Mouse (Mus musculus) heart, adult 11 months (tissue): Measurements from ENCODE around the gene Hpn.

ENCODE experiments used
- DNase-seq: peaks from one replicate; pipeline ENCODE4 v3.0.0; 2022

Gene Hpn

GRCm38 (mm10) chr7:31109796-31110195 is 5.3 kb downstream of the Hpn start:
- peak; percentile 87 for DNase-seq

DNA sequence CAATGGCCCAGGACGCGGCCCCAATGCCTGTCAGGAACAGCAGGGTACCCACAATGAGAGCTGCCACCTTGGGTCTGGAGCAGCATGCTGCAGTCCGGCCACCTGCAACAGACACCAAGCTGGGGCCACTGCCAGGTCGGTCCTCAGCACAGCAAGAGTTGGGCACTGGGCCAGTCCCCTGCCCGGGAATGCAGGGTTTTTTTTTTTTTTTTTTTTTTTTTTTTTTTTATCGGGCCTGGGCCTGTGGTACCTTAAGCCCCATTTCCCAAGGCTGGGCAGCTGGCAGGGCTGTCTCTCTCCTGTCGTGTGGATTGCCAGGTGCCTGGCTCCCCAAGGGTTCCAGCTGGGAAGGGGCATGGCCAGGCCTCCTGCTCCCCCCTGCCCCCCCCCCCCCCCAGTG is 6.0 kb downstream of the Hpn start:
- DNase-seq: peak; percentile 92

DNA sequence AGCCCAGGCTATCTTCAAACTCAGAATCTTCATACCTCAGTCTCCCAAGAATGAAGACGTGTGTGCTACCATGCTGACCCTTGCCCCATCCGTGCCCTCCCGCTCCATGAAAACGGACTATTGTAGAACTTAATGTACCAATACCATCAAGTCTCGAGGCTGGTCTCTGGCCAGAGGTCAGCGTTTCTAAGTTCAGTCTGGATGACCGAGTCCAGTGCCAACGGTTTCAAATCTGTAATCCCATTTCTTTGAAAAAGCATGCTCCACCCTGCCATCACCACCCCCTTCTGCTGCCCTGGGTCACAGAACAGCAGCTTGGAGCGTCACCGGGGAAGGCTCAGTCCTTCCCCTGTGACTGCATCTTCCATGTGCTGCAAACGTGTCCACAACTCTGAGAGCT is 7.3 kb downstream of the Hpn start:
- peak; percentile 88 for DNase-seq

- no peak for DNase-seq
These were observed 8.9 kb downstream of the Hpn start for GRCm38 (mm10) chr7:31106166-31106565.

DNA sequence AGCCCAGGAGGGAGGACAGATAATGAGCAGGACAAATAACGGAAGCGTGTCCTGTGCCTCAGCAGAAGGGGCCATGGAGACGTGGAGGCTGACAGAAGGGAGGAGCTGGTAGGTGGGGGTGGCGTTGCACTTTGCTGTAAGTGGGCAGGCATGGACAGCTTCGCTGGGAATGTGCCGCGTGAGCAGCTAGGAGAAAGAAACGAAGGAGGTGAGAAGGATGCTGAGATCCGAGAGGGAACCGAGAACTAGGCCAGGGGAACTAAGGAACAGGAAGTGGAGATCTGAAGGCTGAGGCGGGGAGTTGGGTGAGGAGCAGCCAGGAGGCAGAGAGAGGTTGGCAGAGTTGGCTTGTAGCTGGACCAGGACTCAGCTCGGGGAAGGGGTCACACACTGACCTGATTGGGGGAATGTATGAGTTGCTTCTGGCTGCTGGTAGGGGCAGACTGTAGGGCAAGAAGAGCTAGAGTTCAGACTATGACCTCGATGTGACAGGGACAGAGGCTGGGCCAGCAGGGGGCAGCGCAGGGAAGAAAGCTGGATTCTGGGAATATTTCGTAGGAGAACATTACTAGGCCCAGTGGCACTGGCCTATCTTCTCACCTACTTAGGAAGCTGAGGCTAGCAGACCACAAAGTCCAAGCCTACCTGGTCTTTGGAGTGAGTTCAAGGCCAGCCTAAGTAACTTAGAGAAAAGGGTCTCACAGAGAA is 9.9 kb downstream of the Hpn start:
- DNase-seq: peak; percentile 95

GRCm38 (mm10) chr7:31100786-31101185 is 14.3 kb downstream of the Hpn start:
- no peak for DNase-seq

- DNase-seq: peak; percentile 91
These were observed 15.5 kb downstream of the Hpn start for GRCm38 (mm10) chr7:31099612-31099982.

- DNase-seq: peak; percentile 95
These were observed 16.1 kb downstream of the Hpn start for GRCm38 (mm10) chr7:31098697-31099611.

DNA sequence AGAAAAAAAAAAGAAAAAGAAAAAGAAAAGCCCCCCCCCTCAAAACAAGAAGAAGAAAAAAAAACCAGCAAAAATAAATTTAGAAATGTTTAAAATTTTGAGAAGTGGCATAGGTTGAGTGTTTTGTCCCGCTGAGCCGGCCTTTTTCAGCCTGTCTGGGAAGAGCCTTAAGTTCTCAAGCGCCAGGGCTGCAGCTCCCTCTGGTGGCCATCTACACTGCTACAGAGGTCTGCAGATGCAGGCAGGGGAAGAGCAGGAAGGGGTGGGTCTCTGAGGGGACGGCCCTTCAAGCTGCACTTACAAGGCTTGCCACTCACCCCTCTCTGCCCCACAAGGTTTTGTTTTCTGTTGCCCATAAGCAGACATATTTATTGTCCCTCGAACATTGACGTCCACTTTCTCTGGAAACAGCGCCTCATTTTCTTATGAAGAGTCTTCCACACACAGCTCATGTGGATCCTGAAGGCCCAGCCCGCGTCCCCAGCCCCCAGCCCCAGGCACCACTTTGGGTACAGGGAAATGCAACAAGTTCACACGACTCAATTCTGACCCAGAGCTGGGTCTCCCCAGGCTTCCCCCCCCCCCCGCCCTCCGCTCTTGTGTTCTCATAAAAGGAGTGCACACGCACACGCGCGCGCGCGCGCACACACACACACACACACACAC is 17.4 kb downstream of the Hpn start:
- peak; percentile 99 for DNase-seq

- DNase-seq: peak; percentile 90
These were observed 18.1 kb downstream of the Hpn start for GRCm38 (mm10) chr7:31096892-31097564.

DNA sequence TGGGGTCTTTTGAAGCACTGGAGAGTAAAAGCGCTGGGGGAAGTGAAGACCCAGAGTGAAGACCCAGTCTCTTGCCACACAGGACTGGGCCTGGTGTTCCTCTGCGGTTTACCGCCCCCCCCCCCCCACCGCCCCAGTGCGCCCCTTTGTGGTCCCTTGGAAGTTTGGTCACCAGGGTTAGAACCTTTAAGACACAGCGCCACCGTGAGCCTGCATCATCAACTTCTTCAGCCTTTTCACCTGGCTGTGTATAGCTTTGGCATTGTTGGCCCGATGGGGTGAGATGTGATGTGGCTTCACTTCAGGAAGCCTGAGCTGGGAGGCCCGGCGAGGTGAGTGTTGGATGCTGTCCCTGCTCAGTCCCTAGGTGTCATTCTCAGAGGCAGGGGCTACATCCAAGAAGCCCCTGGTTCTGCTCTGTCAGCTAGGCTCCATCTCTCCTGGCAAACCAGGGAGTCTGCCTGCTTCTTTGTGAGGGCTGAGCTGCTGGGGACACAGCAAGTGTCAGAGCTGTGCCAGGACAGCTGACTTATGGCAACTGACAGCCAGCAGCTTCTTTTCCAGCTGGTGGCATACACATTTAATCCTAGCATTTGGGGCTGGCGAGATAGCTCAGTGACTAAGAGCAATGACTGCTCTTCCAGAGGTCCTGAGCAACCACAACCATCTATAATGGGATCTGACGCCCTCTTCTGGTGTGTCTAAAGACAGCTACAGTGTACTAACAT is 20.2 kb downstream of the Hpn start:
- DNase-seq: peak; percentile 90

DNA sequence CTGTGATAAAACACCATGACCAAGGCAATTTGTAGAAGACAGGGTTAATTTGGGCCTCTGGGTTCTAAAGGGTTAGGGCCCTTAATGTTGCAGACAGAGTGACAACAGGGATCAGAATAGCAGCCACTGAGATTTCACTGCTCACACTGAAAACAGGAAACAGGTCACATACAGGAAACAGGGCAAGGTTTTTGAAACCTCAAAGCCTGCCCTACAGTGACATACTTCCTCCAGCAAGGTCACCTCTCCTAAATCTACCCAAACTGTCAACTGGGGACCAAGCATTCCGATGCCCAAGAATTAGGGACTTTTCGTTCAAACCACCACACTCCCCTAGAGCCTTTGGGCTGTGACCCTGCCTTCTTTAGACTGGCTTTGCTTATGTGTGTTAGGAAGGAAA is 25.4 kb downstream of the Hpn start:
- no peak for DNase-seq

GRCm38 (mm10) chr7:31088206-31088605 is 26.9 kb downstream of the Hpn start:
- DNase-seq: peak; percentile 88

DNA sequence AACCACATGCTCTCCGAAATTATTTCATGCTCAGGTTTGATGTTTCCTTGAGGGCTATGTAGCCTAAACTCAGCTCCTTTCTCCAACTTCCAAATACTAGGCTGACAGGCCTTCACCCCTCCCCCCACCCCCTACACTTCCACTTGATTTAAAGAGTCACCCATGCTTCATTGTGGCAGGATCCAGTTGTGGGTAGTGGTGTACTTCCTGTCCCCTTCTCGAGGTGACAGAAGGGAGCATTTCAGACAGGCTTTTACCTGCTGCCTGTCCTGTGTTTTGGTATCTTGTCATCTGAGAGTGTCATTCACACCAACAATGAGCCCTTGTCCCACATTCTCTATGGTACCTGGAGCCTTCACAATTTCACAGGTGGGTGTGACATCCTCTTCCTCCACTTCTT is 27.8 kb downstream of the Hpn start:
- no peak for DNase-seq

- DNase-seq: peak; percentile 91
These were observed 28.8 kb downstream of the Hpn start for GRCm38 (mm10) chr7:31086175-31086755.

DNA sequence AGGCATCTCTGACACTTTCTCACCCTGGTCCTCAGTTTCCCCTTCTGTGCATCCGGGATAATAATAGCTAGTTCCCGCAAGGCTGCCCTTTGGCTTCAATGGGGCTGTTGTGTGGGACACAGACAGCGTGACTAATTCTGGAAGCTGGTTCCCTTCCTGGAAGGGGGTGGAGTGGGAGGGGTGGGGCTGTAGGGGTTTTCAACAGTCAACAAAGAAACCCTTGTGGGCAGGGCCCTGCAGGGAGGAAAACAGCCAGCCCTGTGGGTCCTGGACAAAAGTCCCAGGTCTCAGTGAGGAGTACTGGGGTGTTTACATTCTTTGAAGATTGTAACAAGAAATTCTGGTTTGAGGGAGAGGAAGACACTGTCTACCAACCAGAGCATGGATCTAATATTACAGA is 29.9 kb downstream of the Hpn start:
- peak; percentile 98 for DNase-seq

GRCm38 (mm10) chr7:31084140-31084539 is 30.9 kb downstream of the Hpn start:
- DNase-seq: peak; percentile 94

- DNase-seq: peak; percentile 99
These were observed 32.1 kb downstream of the Hpn start for GRCm38 (mm10) chr7:31082831-31083588.

- peak; percentile 87 for DNase-seq
These were observed 33.0 kb downstream of the Hpn start for GRCm38 (mm10) chr7:31082106-31082505.

DNA sequence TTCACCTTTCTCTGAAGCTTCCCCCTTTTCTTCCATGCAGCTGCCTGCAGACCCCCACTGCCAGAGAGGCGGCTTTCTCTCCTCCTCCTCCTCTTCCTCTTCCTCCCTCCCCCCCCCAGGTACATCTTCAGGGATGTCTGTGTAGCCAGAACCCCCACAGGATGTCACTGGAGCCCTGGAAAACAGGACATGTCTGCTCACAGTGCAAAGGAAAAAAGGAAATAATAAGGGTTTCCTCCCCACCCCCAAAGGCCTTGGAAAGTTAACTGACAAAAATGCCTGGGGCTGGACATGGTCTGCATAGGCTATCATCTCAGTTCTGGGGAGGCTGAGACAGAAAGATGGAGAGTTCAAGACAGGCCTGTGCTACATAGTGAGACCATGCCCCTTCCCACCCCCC is 34.0 kb downstream of the Hpn start:
- DNase-seq: no peak

GRCm38 (mm10) chr7:31080611-31081010 is 34.5 kb downstream of the Hpn start:
- DNase-seq: no peak
